Mouse (Mus musculus) limb, embryonic 12.5 days (tissue): ENCODE data around the gene Gm49601. TPM values are rescaled to one million over a fixed set of nuclear protein-coding genes. Genes with fewer than 3 reads are reported as not detected.

Experiments used
- ATAC-seq: fragments of 200-750 bp; cut with Nextera tagmentation; 2 replicates; pipeline ENCODE4 v1.8.0; 2017; ENCODE audit warnings: low read depth, moderate TSS enrichment; ENCODE audit not compliant: insufficient number of reproducible peaks, insufficient read depth, low FRiP score, low TSS enrichment
- H3K27ac ChIP-seq: fragments of 300-500 bp; sonication (generic); 2 replicates; pipeline ENCODE4 v1.5.1; 2016; ENCODE audit warnings: mild to moderate bottlenecking, moderate library complexity
- H3K27me3 ChIP-seq: fragments of 300-500 bp; sonication (generic); 2 replicates; pipeline ENCODE4 v1.6.1; 2016; ENCODE audit warnings: mild to moderate bottlenecking, moderate library complexity
- H3K36me3 ChIP-seq: fragments of 300-500 bp; sonication (generic); 2 replicates; pipeline ENCODE4 v1.6.1; 2016; ENCODE audit warnings: mild to moderate bottlenecking, moderate library complexity
- H3K4me1 ChIP-seq: fragments of 300-500 bp; sonication (generic); replicated peaks from 2 replicates; pipeline ENCODE4 v1.6.1; 2016
- H3K4me2 ChIP-seq: fragments of 300-500 bp; sonication (generic); 2 replicates; pipeline ENCODE4 v1.6.1; 2016; ENCODE audit warnings: mild to moderate bottlenecking, moderate library complexity
- H3K4me3 ChIP-seq: fragments of 300-500 bp; sonication (generic); replicated peaks from 2 replicates; pipeline ENCODE4 v1.5.1; 2016; ENCODE audit warnings: mild to moderate bottlenecking
- H3K9ac ChIP-seq: fragments of 300-500 bp; sonication (generic); replicated peaks from 2 replicates; pipeline ENCODE4 v1.6.1; 2016; ENCODE audit warnings: mild to moderate bottlenecking, moderate library complexity
- H3K9me3 ChIP-seq: fragments of 300-500 bp; sonication (generic); 2 replicates; pipeline ENCODE4 v1.6.1; 2016; ENCODE audit warnings: mild to moderate bottlenecking, moderate library complexity
- WGBS: fragments of 180-500 bp; shearing (Covaris S2); methylation state at CpG from one replicate; pipeline ENCODE4 v1.1.7; 2016; 5-methylcytosine and 5-hydroxymethylcytosine counted together
- polyA plus RNA-seq: library from polyadenylated mRNA; unstranded; fragments of >200 nt; fragmentation: Nextera tagmentation; extraction: Ambion mirVana; gene quantifications from 2 replicates; pipeline ENCODE4 v1.2.1, GENCODE M21; 2016

Gm49601 gene
- polyA plus RNA-seq, 1 experiment from 2014 or later = 5.2 TPM

GRCm38 (mm10) chr16:18577599-18578160 lies 48.5 kb downstream of the Gm49601 start:
- no peak overlapping the region for H3K4me2 ChIP-seq
- peaks cover 26% of the 10 kb centered on the region for H3K4me1 ChIP-seq
- H3K27ac ChIP-seq = no peak overlapping the region
- H3K4me3 ChIP-seq = no peak overlapping the region
- no peaks in the 10 kb centered on the region for H3K9me3 ChIP-seq
- no peaks in the 10 kb centered on the region for H3K36me3 ChIP-seq
- H3K27me3 ChIP-seq = peaks cover 65% of the 10 kb centered on the region
- H3K9ac ChIP-seq = no peak overlapping the region
- no peak; the same call in 1 of the 2 replicates for ATAC-seq
- 7% methylated on average over 5 of the region's 5 CpGs for WGBS

- H3K27ac ChIP-seq = no peak overlapping the region
- no peak for ATAC-seq
- 45% methylated on average over 3 of the region's 3 CpGs for WGBS
- no peaks in the 10 kb centered on the region for H3K36me3 ChIP-seq
- no peak overlapping the region for H3K4me2 ChIP-seq
- peaks cover 59% of the 10 kb centered on the region for H3K27me3 ChIP-seq
- H3K4me1 ChIP-seq = peaks cover 20% of the 10 kb centered on the region
- H3K9me3 ChIP-seq = peaks cover under 1% of the 10 kb centered on the region; the same call in 1 of the 2 replicates
- no peak overlapping the region for H3K4me3 ChIP-seq
- no peak overlapping the region for H3K9ac ChIP-seq
Measured at GRCm38 (mm10) chr16:18577071-18577470, 49.2 kb downstream of the Gm49601 start.

- Histone ChIP-seq H3K27me3 (peaks cover 31% of the 10 kb centered on the region), H3K4me1 (peaks cover 9% of the 10 kb centered on the region; the same call in 1 of the 2 replicates), H3K36me3 (no peaks in the 10 kb centered on the region), H3K4me2 (no peak overlapping the region), H3K27ac (no peak overlapping the region), H3K9ac (no peak overlapping the region), H3K9me3 (peaks cover 6% of the 10 kb centered on the region; the same call in 1 of the 2 replicates), H3K4me3 (no peak overlapping the region)
- 72% methylated on average over 8 of the region's 8 CpGs for WGBS
- no peak for ATAC-seq
Measured at GRCm38 (mm10) chr16:18574196-18574595, 52.0 kb downstream of the Gm49601 start.

Other genes with a start within 250 kb of the Gm49601 start
- gene Txnrd2, start 200.0 kb downstream of the Gm49601 start, polyA plus RNA-seq = 23.1 and 26.1 TPM in 2 replicates
- 66.5 and 71.0 TPM in 2 replicates for gene Comt, start 199.6 kb downstream of the Gm49601 start, polyA plus RNA-seq
- gene Gnb1l, start 127.7 kb downstream of the Gm49601 start, polyA plus RNA-seq = 18.4 and 19.4 TPM in 2 replicates
- gene Rtl10, start 127.5 kb downstream of the Gm49601 start, polyA plus RNA-seq = 4.2 and 5.1 TPM in 2 replicates
- gene Tbx1, start 35.8 kb downstream of the Gm49601 start, polyA plus RNA-seq = 9.4 and 11.2 TPM in 2 replicates
- 3.9 and 4.3 TPM in 2 replicates for gene Gp1bb, start 4.0 kb downstream of the Gm49601 start, polyA plus RNA-seq
- gene Sept5, start 3.5 kb upstream of the Gm49601 start, polyA plus RNA-seq = 31.7 and 34.2 TPM in 2 replicates
- gene Cldn5, start 150.4 kb upstream of the Gm49601 start, polyA plus RNA-seq = 15.3 and 19.4 TPM in 2 replicates
- 118 and 120 TPM in 2 replicates for gene Ufd1, start 185.4 kb upstream of the Gm49601 start, polyA plus RNA-seq
- 63.9 and 64.2 TPM in 2 replicates for gene Cdc45, start 185.6 kb upstream of the Gm49601 start, polyA plus RNA-seq
- gene 2510002D24Rik, start 210.2 kb upstream of the Gm49601 start, polyA plus RNA-seq = 37.3 and 38.9 TPM in 2 replicates
- not detected in 2 replicates for gene Gm28539, start 210.2 kb upstream of the Gm49601 start, polyA plus RNA-seq